Mouse (Mus musculus): ENCODE results near the gene Plpp4. TPM values are rescaled to one million over a fixed set of nuclear protein-coding genes. Genes with fewer than 3 reads are reported as not detected.

Plpp4 gene
- not detected in 2 replicates for polyA plus RNA-seq (2015; fragmentation: Nextera tagmentation; extraction: Ambion mirVana)

DNA sequence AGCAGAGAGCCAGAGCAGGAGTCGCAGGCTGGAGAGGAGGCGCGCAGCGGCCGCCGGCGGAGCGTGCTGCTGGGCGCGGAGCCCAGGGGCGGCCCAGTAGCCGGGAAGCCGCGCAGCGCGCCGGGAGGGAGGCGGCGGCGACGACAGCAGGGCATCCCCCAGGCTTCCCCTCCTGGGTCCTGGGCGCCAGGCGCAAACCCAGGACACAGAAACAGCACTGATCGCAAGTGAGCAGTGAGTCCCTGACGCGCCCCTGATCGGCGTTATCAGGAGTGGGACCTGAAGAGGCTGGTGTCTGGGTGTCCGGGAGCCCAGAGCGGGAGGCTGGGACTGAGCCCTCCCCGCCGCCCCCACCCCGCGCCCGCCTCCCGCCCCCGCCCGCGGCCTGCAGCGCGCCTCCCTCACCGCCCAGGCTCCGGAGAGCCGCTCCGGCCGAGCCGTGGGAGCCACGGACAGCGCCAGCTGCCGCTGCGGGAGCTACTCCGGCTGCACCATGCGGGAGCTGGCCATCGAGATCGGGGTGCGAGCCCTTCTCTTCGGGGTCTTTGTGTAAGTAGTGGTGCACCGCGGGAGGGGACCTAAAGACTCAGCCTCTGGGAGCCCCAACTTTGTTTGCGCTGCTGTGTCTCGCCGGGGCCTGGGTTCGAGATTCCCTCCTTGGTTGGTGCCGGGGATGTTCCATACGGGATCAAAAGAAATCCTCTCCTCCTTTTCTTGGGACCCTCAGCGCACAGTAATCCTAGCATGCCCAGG is at the start of gene Plpp4:
TSS of gene Plpp4 (plus strand) at position 411 of the 753 bp plus-strand sequence.
- TF ChIP-seq EP300 (IDR thresholded peaks at IDR 0.05; ENCODE audit: low read depth), result no peak
- TF ChIP-seq CTCF (IDR thresholded peaks at IDR 0.05; ENCODE audit: low read depth), result no peak
- DNase-seq, result no peak
- H3K9ac ChIP-seq (replicated peaks), result no peak within 1 kb of the TSS

DNA sequence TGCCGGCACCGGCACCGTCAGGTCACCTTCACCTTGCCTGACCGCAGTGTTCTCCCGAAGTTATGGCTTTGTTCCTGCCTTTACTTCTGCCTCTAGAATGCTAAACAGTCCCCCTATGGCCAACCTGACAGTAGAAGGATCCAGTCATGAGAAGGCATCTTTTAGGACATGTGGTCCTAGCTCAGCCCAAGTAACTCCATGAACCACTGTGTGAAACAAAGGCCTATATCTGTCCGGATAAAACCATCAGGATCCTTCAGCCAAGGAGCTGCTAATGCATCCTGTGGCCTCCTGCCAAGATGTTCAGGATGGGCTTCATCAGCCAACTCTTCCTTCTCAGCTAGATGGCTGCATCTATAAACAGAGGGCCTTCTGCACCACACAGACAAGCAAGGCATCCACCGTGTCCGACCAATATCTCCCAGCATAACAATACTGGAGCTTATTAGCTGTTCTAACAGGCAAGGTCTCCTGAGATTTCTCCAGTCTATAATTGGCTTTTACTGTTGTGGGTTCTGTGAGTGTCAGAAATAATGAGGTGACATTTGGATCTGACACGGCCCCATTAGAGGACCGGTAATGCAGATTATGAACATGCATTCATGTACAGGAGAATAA is 40.8 kb upstream of the Plpp4 start:
- Histone ChIP-seq H3K4me3 (ENCODE audit: low read depth, low read length) (no peak overlapping the region), H3K9me3 (ENCODE audit: low read length) (no peaks in the 10 kb centered on the region), H3K9ac (replicated peaks) (no peak overlapping the region), H3K27ac (ENCODE audit: low read depth) (no peak overlapping the region), H3K4me2 (ENCODE audit: low read depth, low read length) (no peak overlapping the region), H3K36me3 (replicated peaks; ENCODE audit: insufficient read depth, low read length) (no peaks in the 10 kb centered on the region), H3K27me3 (ENCODE audit: insufficient read depth, low read length) (no peaks in the 10 kb centered on the region), H3K4me1 (ENCODE audit: insufficient read depth) (no peaks in the 10 kb centered on the region)
- no peak for DNase-seq
- ATAC-seq, result no peak
- WGBS (ENCODE audit: insufficient replicate concordance), result 80% methylated on average over 10 of the region's 10 CpGs
- TF ChIP-seq EP300 (IDR thresholded peaks at IDR 0.05; ENCODE audit: low read depth) (no peak), CTCF (IDR thresholded peaks at IDR 0.05; ENCODE audit: low read depth) (no peak)

More for the DNA sequence above, at the start of gene Plpp4:
- WGBS (ENCODE audit: insufficient replicate concordance), result 2% methylated on average over 41 of the region's 66 CpGs
- H3K4me2 ChIP-seq (ENCODE audit: low read depth, low read length), result 0 out of 2 replicates have a peak within 1 kb of the TSS, but pooled peaks have one; percentile 9
- H3K36me3 ChIP-seq (replicated peaks; ENCODE audit: insufficient read depth, low read length), result no peaks in the 10 kb centered on the region
- no peak for ATAC-seq
- H3K27me3 ChIP-seq (ENCODE audit: insufficient read depth, low read length), result peaks cover 31% of the 10 kb centered on the region
- no peak within 1 kb of the TSS for H3K27ac ChIP-seq (ENCODE audit: low read depth)
- H3K4me1 ChIP-seq (ENCODE audit: insufficient read depth), result no peaks in the 10 kb centered on the region
- H3K4me3 ChIP-seq (ENCODE audit: low read depth, low read length), result no peak within 1 kb of the TSS
- no peaks in the 10 kb centered on the region for H3K9me3 ChIP-seq (ENCODE audit: low read length)

DNA sequence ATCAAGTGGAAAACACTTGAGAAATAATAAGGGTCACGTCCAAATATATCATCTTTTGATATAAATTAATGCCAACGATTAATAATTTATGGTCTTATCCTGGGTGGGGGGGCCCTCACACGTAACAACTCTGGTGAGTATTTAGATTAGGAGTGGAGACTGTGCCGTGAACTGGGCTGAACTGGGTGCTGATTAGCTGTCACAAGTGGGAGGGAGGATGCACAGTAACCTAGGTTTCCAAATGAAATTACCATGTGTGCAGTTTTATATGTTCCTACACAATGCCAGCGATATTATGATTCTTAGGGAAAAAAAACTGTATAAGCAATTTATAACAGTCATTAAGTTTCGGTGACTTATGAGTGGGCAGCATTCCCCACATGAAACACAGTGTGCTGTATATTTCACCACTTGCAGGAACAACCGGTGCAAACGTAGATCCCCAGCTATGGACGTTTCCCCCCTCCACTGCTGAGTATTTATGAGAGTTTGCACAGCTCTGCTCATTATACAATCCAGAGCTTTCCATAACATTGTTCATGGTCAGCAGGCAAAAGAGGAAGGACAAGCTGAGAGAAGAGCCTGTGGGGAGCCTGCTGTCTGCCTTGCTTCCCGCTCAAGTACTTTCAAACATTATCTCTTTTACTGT is 40.2 kb upstream of the Plpp4 start:
- no peak for DNase-seq
- Histone ChIP-seq H3K36me3 (replicated peaks; ENCODE audit: insufficient read depth, low read length) (no peaks in the 10 kb centered on the region), H3K4me1 (ENCODE audit: insufficient read depth) (no peaks in the 10 kb centered on the region), H3K4me2 (ENCODE audit: low read depth, low read length) (no peak overlapping the region), H3K27me3 (ENCODE audit: insufficient read depth, low read length) (no peaks in the 10 kb centered on the region), H3K27ac (ENCODE audit: low read depth) (no peak overlapping the region), H3K9ac (replicated peaks) (no peak overlapping the region), H3K9me3 (ENCODE audit: low read length) (no peaks in the 10 kb centered on the region), H3K4me3 (ENCODE audit: low read depth, low read length) (no peak overlapping the region)
- WGBS (ENCODE audit: insufficient replicate concordance), result 68% methylated on average over 10 of the region's 10 CpGs
- no peak for ATAC-seq
- TF ChIP-seq EP300 (IDR thresholded peaks at IDR 0.05; ENCODE audit: low read depth), result no peak
- no peak for TF ChIP-seq CTCF (IDR thresholded peaks at IDR 0.05; ENCODE audit: low read depth)

DNA sequence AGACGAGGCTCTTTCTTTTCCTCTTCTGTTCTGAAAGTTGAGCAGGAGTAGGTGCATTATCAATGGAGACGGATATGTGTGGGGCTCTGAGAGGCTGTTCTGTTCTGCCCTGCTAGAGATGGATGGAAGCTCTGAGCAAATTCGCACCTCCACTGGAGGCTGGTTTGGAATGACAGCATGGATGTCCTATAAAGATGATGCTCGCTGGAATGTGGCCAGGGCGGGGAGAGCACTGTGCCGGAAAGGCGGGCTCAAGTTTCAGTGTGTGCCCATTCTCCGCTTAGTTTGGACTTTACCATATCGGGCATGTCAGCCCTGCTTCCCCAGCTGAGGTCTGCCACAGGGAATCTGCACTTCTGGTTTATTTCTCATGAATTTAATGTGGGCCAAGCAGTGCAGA is 35.9 kb upstream of the Plpp4 start:
- ATAC-seq, result no peak

DNA sequence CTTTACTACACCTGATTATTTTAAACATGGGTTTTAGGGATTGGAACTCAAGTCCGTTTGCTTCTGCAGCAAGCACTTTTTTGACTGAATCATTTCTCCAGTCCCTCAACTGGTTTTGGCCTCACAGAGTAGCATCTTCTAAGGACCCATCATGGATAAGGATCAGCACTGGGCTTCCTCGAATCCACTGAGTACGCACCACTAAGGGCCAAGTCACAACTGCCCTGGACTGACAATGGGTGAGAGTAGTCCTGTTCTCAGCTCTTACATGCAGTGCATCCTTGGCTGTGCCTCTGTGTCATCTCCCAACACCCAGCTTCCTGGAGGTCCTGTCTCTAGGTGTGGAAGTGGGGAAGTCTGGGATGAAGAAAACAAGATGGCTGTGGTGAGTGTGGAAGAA is 35.2 kb upstream of the Plpp4 start:
- DNase-seq, result no peak
- Histone ChIP-seq H3K4me1 (ENCODE audit: insufficient read depth) (no peaks in the 10 kb centered on the region), H3K9me3 (ENCODE audit: low read length) (no peaks in the 10 kb centered on the region), H3K27ac (ENCODE audit: low read depth) (no peak overlapping the region), H3K27me3 (ENCODE audit: insufficient read depth, low read length) (no peaks in the 10 kb centered on the region), H3K9ac (replicated peaks) (no peak overlapping the region), H3K4me3 (ENCODE audit: low read depth, low read length) (no peak overlapping the region), H3K36me3 (replicated peaks; ENCODE audit: insufficient read depth, low read length) (no peaks in the 10 kb centered on the region), H3K4me2 (ENCODE audit: low read depth, low read length) (no peak overlapping the region)
- TF ChIP-seq CTCF (IDR thresholded peaks at IDR 0.05; ENCODE audit: low read depth) (no peak), EP300 (IDR thresholded peaks at IDR 0.05; ENCODE audit: low read depth) (no peak)
- no peak for ATAC-seq
- 74% methylated on average over 3 of the region's 3 CpGs for WGBS (ENCODE audit: insufficient replicate concordance)

More for the DNA sequence above, 35.9 kb upstream of the Plpp4 start:
- no peak overlapping the region for H3K27ac ChIP-seq (ENCODE audit: low read depth)
- TF ChIP-seq EP300 (IDR thresholded peaks at IDR 0.05; ENCODE audit: low read depth) (no peak), CTCF (IDR thresholded peaks at IDR 0.05; ENCODE audit: low read depth) (no peak)
- no peaks in the 10 kb centered on the region for H3K4me1 ChIP-seq (ENCODE audit: insufficient read depth)
- 73% methylated on average over 9 of the region's 9 CpGs for WGBS (ENCODE audit: insufficient replicate concordance)
- H3K4me2 ChIP-seq (ENCODE audit: low read depth, low read length), result no peak overlapping the region
- H3K9ac ChIP-seq (replicated peaks), result no peak overlapping the region
- no peak overlapping the region for H3K4me3 ChIP-seq (ENCODE audit: low read depth, low read length)
- H3K36me3 ChIP-seq (replicated peaks; ENCODE audit: insufficient read depth, low read length), result no peaks in the 10 kb centered on the region
- no peak for DNase-seq
- no peaks in the 10 kb centered on the region for H3K27me3 ChIP-seq (ENCODE audit: insufficient read depth, low read length)
- no peaks in the 10 kb centered on the region for H3K9me3 ChIP-seq (ENCODE audit: low read length)

DNA sequence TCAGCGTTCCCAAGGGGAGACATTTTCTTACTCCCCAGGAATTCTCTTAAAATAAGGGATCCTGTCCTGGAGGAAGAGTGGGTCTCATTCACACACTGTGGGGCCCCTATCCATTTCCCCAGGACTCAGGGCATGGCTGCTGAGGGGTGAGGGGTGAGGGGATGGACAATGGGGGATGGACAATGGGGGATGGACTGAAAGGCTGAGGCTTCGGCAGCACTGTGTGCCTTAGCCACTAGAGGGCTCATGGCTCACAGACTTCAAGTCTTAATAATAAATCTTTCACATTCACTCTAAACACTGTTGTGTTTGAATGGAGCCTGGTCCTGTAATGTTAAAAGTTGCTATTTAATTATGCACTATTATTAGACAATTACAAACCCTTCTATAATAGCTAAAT is 21.4 kb upstream of the Plpp4 start:
- 41% methylated on average over 2 of the region's 2 CpGs for WGBS (ENCODE audit: insufficient replicate concordance)
- H3K36me3 ChIP-seq (replicated peaks; ENCODE audit: insufficient read depth, low read length), result no peaks in the 10 kb centered on the region
- H3K4me2 ChIP-seq (ENCODE audit: low read depth, low read length), result no peak overlapping the region
- no peak for DNase-seq
- ATAC-seq, result no peak
- H3K4me3 ChIP-seq (ENCODE audit: low read depth, low read length), result no peak overlapping the region
- no peak overlapping the region for H3K9ac ChIP-seq (replicated peaks)
- TF ChIP-seq EP300 (IDR thresholded peaks at IDR 0.05; ENCODE audit: low read depth) (no peak), CTCF (IDR thresholded peaks at IDR 0.05; ENCODE audit: low read depth) (peak; percentile 44)
- no peaks in the 10 kb centered on the region for H3K27me3 ChIP-seq (ENCODE audit: insufficient read depth, low read length)
- no peaks in the 10 kb centered on the region for H3K4me1 ChIP-seq (ENCODE audit: insufficient read depth)
- H3K27ac ChIP-seq (ENCODE audit: low read depth), result no peak overlapping the region
- no peaks in the 10 kb centered on the region for H3K9me3 ChIP-seq (ENCODE audit: low read length)
